In the genomic region with DNA sequence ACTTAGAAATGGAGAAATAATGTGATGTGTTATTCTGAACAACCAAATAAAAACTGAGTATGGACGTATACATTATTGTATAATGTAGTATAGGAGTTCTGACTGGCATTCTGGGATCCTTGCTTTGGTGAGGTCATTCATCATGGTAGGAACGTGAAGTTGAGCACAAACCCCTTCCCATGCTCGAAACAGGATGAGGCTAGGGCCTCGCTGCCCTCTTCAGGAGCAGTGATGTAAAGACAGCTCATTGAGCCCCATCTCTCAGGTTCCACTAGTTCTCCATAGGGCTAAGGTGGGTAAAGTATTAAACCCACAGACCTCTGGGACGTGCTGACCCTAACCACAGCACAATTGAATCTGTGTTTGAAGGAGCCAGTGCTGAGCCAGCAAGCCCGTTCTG, we compare ENCODE assay signal across 8 mouse cellular contexts.
DNase-seq lines count a peak whose midpoint lies in the region; ATAC-seq and TF ChIP-seq lines count a peak whose summit lies in the region.

No protein-coding gene starts in this region.

- TF ChIP-seq POLR2A in liver, adult 2 months (IDR thresholded peaks at IDR 0.05; ENCODE audit: extremely low read depth, insufficient read depth, low read length) = no peak

- 58% methylated on average over 6 of the region's 6 CpGs for WGBS in liver, adult 2 months
- 50% methylated on average over 6 of the region's 6 CpGs for WGBS in liver, embryonic 11.5 days
- WGBS in forebrain, embryonic 14.5 days = 42% methylated on average over 6 of the region's 6 CpGs
- WGBS in midbrain, embryonic 10.5 days = 58% methylated on average over 6 of the region's 6 CpGs

- no peaks in the 10 kb centered on the region for H3K36me3 ChIP-seq in liver, adult 2 months (ENCODE audit: control insufficient read depth, insufficient read depth, low read length)
- no peaks in the 10 kb centered on the region for H3K36me3 ChIP-seq in liver, embryonic 11.5 days (ENCODE audit: control insufficient read depth, insufficient read depth, low read length)
- H3K36me3 ChIP-seq in forebrain, embryonic 14.5 days (ENCODE audit: control insufficient read depth, insufficient read depth, low read length) = no peaks in the 10 kb centered on the region
- no peaks in the 10 kb centered on the region for H3K36me3 ChIP-seq in midbrain, embryonic 10.5 days

- no peak overlapping the region for H3K27ac ChIP-seq in liver, adult 2 months (replicated peaks; ENCODE audit: insufficient read depth, low read depth, low read length)
- H3K27ac ChIP-seq in liver, embryonic 11.5 days (ENCODE audit: low read depth, low read length) = no peak overlapping the region
- H3K27ac ChIP-seq in forebrain, embryonic 14.5 days (ENCODE audit: low read depth, low read length) = no peak overlapping the region
- H3K27ac ChIP-seq in midbrain, embryonic 10.5 days (replicated peaks) = no peak overlapping the region

- TF ChIP-seq CTCF in liver, adult 2 months (IDR thresholded peaks at IDR 0.05; ENCODE audit: low read depth, low read length) = peak; percentile 57

- no peak for ATAC-seq in liver, embryonic 11.5 days (replicated peaks; ENCODE audit: low FRiP score)
- ATAC-seq in forebrain, embryonic 14.5 days = peak; percentile 42; the same call in 1 of the 2 replicates

- H3K79me2 ChIP-seq in liver, adult 2 months (ENCODE audit: control insufficient read depth, insufficient read depth, low read length) = no peaks in the 10 kb centered on the region

- peak; percentile 15 for DNase-seq in adrenal gland, postnatal 10 days
- DNase-seq in adrenal gland, postnatal 25 days = no peak
- DNase-seq in liver, adult 2 months (ENCODE audit: extremely low read depth, low read depth, low spot score) = no peak
- DNase-seq in liver, embryonic 11.5 days (ENCODE audit: low spot score) = no peak
- peak; percentile 56 for DNase-seq in forebrain, embryonic 14.5 days (ENCODE audit: low spot score)
- DNase-seq in midbrain, embryonic 10.5 days (ENCODE audit: low spot score) = peak; percentile 16
- DNase-seq in ovary, postnatal 14 days (ENCODE audit: low spot score) = no peak
- DNase-seq in left cerebral cortex, adult 8-10 months (ENCODE audit: low spot score in 2 of 2) = no peak

- no peaks in the 10 kb centered on the region for H3K4me1 ChIP-seq in liver, adult 2 months (ENCODE audit: control insufficient read depth, insufficient read depth, low read length)
- no peaks in the 10 kb centered on the region for H3K4me1 ChIP-seq in liver, embryonic 11.5 days (replicated peaks; ENCODE audit: control insufficient read depth, insufficient read depth, low read length)
- H3K4me1 ChIP-seq in forebrain, embryonic 14.5 days (ENCODE audit: control insufficient read depth, insufficient read depth, low read length) = no peaks in the 10 kb centered on the region
- 0 out of 2 replicates have a peak, but pooled peaks cover 6% of the 10 kb centered on the region for H3K4me1 ChIP-seq in midbrain, embryonic 10.5 days

- no peak overlapping the region for H3K9ac ChIP-seq in liver, adult 2 months (ENCODE audit: low read depth, low read length)
- H3K9ac ChIP-seq in liver, embryonic 11.5 days (ENCODE audit: low read depth, low read length) = no peak overlapping the region
- no peak overlapping the region for H3K9ac ChIP-seq in forebrain, embryonic 14.5 days (ENCODE audit: low read length)

- H3K4me2 ChIP-seq in liver, embryonic 11.5 days = no peak overlapping the region
- H3K4me2 ChIP-seq in forebrain, embryonic 14.5 days (ENCODE audit: low read length) = no peak overlapping the region

- H3K27me3 ChIP-seq in liver, adult 2 months (ENCODE audit: control insufficient read depth, insufficient read depth, low read length) = no peaks in the 10 kb centered on the region
- no peaks in the 10 kb centered on the region for H3K27me3 ChIP-seq in liver, embryonic 11.5 days (replicated peaks; ENCODE audit: control insufficient read depth, insufficient read depth, low read length)
- no peaks in the 10 kb centered on the region for H3K27me3 ChIP-seq in forebrain, embryonic 14.5 days (replicated peaks; ENCODE audit: control insufficient read depth, insufficient read depth, low read length)
- no peaks in the 10 kb centered on the region for H3K27me3 ChIP-seq in midbrain, embryonic 10.5 days (ENCODE audit: low read depth, poor library complexity, severe bottlenecking)

- no peak overlapping the region for H3K4me3 ChIP-seq in liver, adult 2 months (ENCODE audit: insufficient read depth, low read depth, low read length)
- H3K4me3 ChIP-seq in liver, embryonic 11.5 days (ENCODE audit: low read depth, low read length) = no peak overlapping the region
- H3K4me3 ChIP-seq in forebrain, embryonic 14.5 days (ENCODE audit: low read depth, low read length) = no peak overlapping the region
- H3K4me3 ChIP-seq in midbrain, embryonic 10.5 days = no peak overlapping the region

- H3K9me3 ChIP-seq in liver, embryonic 11.5 days (ENCODE audit: control insufficient read depth, low read length) = no peaks in the 10 kb centered on the region
- H3K9me3 ChIP-seq in forebrain, embryonic 14.5 days (replicated peaks; ENCODE audit: control insufficient read depth, low read length) = no peaks in the 10 kb centered on the region
- no peaks in the 10 kb centered on the region for H3K9me3 ChIP-seq in midbrain, embryonic 10.5 days (replicated peaks)

Comparison
In these comparisons a context has a peak if more than half of its experiments do, and no peak if none do; other contexts are left out.
1. DNase-seq: peak in adrenal gland, postnatal 10 days (single experiment), forebrain, embryonic 14.5 days (single experiment) and midbrain, embryonic 10.5 days (single experiment); none in adrenal gland, postnatal 25 days (single experiment), liver, adult 2 months (single experiment), liver, embryonic 11.5 days (single experiment), ovary, postnatal 14 days (single experiment) and left cerebral cortex, adult 8-10 months (0 of 2).